Mouse (Mus musculus) limb, embryonic 14.5 days (tissue): ENCODE measurements around the gene Rpl41. TPM values are rescaled to one million over a fixed set of nuclear protein-coding genes. Genes with fewer than 3 reads are reported as not detected.
"Not testable (repeated sequence)": the region's sequence is repeated elsewhere in the genome, so short reads cannot be mapped to it uniquely, and the experiment has no call there.

Experiments
- ATAC-seq: fragments of 200-750 bp; cut with Nextera tagmentation; 2 replicates; pipeline ENCODE4 v1.8.0; 2017; ENCODE audit warnings: low read depth, moderate number of reproducible peaks, moderate TSS enrichment; ENCODE audit not compliant: low FRiP score
- DNase-seq: peaks from one replicate; pipeline ENCODE4 v3.0.0-alpha.2; 2015; ENCODE audit warnings: low spot score
- H3K27ac ChIP-seq: fragments of 300-500 bp; sonication (generic); replicated peaks from 2 replicates; pipeline ENCODE4 v1.5.1; 2014; ENCODE audit warnings: low read depth, mild to moderate bottlenecking, low read length, moderate library complexity, mixed read lengths
- H3K27me3 ChIP-seq: fragments of 300-500 bp; sonication (generic); 2 replicates; pipeline ENCODE4 v1.6.1; 2014; ENCODE audit warnings: low read length, mixed read lengths; ENCODE audit not compliant: control insufficient read depth, insufficient read depth
- H3K36me3 ChIP-seq: fragments of 300-500 bp; sonication (generic); 2 replicates; pipeline ENCODE4 v1.6.1; 2014; ENCODE audit warnings: mild to moderate bottlenecking, low read length, moderate library complexity, mixed read lengths; ENCODE audit not compliant: control insufficient read depth, insufficient read depth
- H3K4me1 ChIP-seq: fragments of 300-500 bp; sonication (generic); 2 replicates; pipeline ENCODE4 v1.6.1; 2014; ENCODE audit warnings: antibody characterized with exemption, low read length, mixed read lengths; ENCODE audit not compliant: control insufficient read depth, insufficient read depth
- H3K4me2 ChIP-seq: fragments of 300-500 bp; sonication (generic); replicated peaks from 2 replicates; pipeline ENCODE4 v1.6.1; 2014; ENCODE audit warnings: low read depth, mild to moderate bottlenecking, low read length, moderate library complexity; ENCODE audit not compliant: severe bottlenecking
- H3K4me3 ChIP-seq: fragments of 300-500 bp; sonication (generic); replicated peaks from 2 replicates; pipeline ENCODE4 v1.5.1; 2014; ENCODE audit warnings: low read length
- H3K9ac ChIP-seq: fragments of 300-500 bp; sonication (generic); 2 replicates; pipeline ENCODE4 v1.6.1; 2014; ENCODE audit warnings: mild to moderate bottlenecking, low read depth, low read length, moderate library complexity; ENCODE audit not compliant: severe bottlenecking
- H3K9me3 ChIP-seq: fragments of 300-500 bp; sonication (generic); 2 replicates; pipeline ENCODE4 v1.6.1; 2016; ENCODE audit warnings: low read length; ENCODE audit not compliant: control insufficient read depth
- POLR2A ChIP-seq: fragments of 200-500 bp; IDR thresholded peaks from 2 replicates; pipeline ENCODE4 v1.8.0; 2012; ENCODE audit warnings: inconsistent platforms, mild to moderate bottlenecking, moderate library complexity, borderline replicate concordance; ENCODE audit not compliant: insufficient read depth, insufficient read length; ENCODE audit errors: extremely low read depth
- WGBS: fragments of 180-500 bp; shearing (Covaris S2); extraction: QIAGEN DNeasy Blood & Tissue Kit; methylation state at CpG from one replicate; pipeline ENCODE4 v1.1.7; 2014; 5-methylcytosine and 5-hydroxymethylcytosine counted together
- polyA plus RNA-seq, 2 experiments: library from polyadenylated mRNA; depleted of rRNA in 1 of 2; stranded (reverse) in 1 of 2; unstranded in 1 of 2; fragments of >200 nt; fragmentation: Nextera tagmentation in 1 of 2; extraction: Ambion mirVana in 1 of 2; gene quantifications; 2 replicates each; pipeline versions ENCODE4 v1.2.1 to v1.2.3; 2012 to 2014

Rpl41 gene
- polyA plus RNA-seq, 2 experiments = 3,931 to 4,920 TPM

- no peak for TF ChIP-seq POLR2A
- H3K9me3 ChIP-seq = no peaks in the 10 kb centered on the region
- DNase-seq = no peak
- no peak for ATAC-seq
- H3K36me3 ChIP-seq = peaks cover 41% of the 10 kb centered on the region
- no peaks in the 10 kb centered on the region for H3K27me3 ChIP-seq
- no peak overlapping the region for H3K27ac ChIP-seq
- no peaks in the 10 kb centered on the region for H3K4me1 ChIP-seq
- no peak overlapping the region for H3K4me3 ChIP-seq
- H3K9ac ChIP-seq = no peak overlapping the region
- no peak overlapping the region for H3K4me2 ChIP-seq
- WGBS = 89% methylated on average over 9 of the region's 9 CpGs
Observed at GRCm38 (mm10) chr10:128509203-128509602, 39.9 kb downstream of the Rpl41 start.

DNA sequence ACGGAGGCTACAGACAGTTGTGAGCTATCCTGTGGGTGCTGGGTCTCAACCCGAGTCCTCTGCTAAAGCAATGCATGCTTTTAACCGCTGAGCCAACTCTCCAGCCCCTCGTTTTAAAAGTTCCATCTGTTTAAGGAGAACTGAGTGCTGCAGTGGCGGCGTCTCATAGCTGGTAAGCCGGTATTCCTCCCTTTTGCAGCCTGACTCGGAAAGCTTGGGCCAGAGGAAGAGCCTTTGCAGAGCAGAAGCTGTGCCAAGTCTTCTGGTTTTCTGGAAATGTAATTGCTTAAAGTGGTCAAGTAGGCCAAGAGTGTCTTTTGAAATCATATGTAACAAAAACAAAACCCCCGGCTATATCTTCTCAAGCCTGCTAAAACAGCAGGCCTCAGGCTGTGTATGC is 40.8 kb downstream of the Rpl41 start:
- Histone ChIP-seq H3K4me3 (no peak overlapping the region), H3K27me3 (no peaks in the 10 kb centered on the region), H3K9ac (no peak overlapping the region), H3K9me3 (no peaks in the 10 kb centered on the region), H3K4me2 (no peak overlapping the region), H3K4me1 (no peaks in the 10 kb centered on the region), H3K27ac (no peak overlapping the region), H3K36me3 (peaks cover 33% of the 10 kb centered on the region)
- DNase-seq (no peak), ATAC-seq (no peak)
- 66% methylated on average over 9 of the region's 9 CpGs for whole genome bisulfite sequencing
- TF ChIP-seq POLR2A = no peak

GRCm38 (mm10) chr10:128505974-128506373 is 43.1 kb downstream of the Rpl41 start:
- TF ChIP-seq POLR2A = no peak
- ATAC-seq = no peak
- no peak for DNase-seq

GRCm38 (mm10) chr10:128505371-128505667 is 43.8 kb downstream of the Rpl41 start:
- WGBS = 80% methylated on average over 5 of the region's 5 CpGs
- not testable (repeated sequence) for H3K4me2 ChIP-seq, H3K4me1 ChIP-seq, H3K9me3 ChIP-seq, H3K4me3 ChIP-seq, DNase-seq, H3K9ac ChIP-seq, H3K27me3 ChIP-seq, ATAC-seq, H3K27ac ChIP-seq
- peaks cover 12% of the 10 kb centered on the region; the same call in 1 of the 2 replicates for H3K36me3 ChIP-seq

More at GRCm38 (mm10) chr10:128505974-128506373, 43.1 kb downstream of the Rpl41 start:
- Histone ChIP-seq H3K9ac (no peak overlapping the region), H3K9me3 (no peaks in the 10 kb centered on the region), H3K4me3 (no peak overlapping the region), H3K4me2 (no peak overlapping the region), H3K4me1 (no peaks in the 10 kb centered on the region), H3K36me3 (peaks cover 17% of the 10 kb centered on the region; the same call in 1 of the 2 replicates), H3K27ac (no peak overlapping the region), H3K27me3 (no peaks in the 10 kb centered on the region)
- WGBS = 93% methylated on average over 14 of the region's 14 CpGs

GRCm38 (mm10) chr10:128504641-128505370 is 44.3 kb downstream of the Rpl41 start:
- H3K9ac ChIP-seq = no peak overlapping the region
- no peaks in the 10 kb centered on the region for H3K9me3 ChIP-seq
- no peaks in the 10 kb centered on the region for H3K27me3 ChIP-seq
- no peak for TF ChIP-seq POLR2A
- peaks cover 7% of the 10 kb centered on the region; the same call in 1 of the 2 replicates for H3K36me3 ChIP-seq
- no peak overlapping the region for H3K4me3 ChIP-seq
- no peak overlapping the region for H3K27ac ChIP-seq
- no peak for ATAC-seq
- H3K4me1 ChIP-seq = no peaks in the 10 kb centered on the region
- H3K4me2 ChIP-seq = no peak overlapping the region
- no peak for DNase-seq
- 70% methylated on average over 9 of the region's 9 CpGs for WGBS
